Mouse (Mus musculus) CD4-positive naive resting alpha-beta T cell, adult 76 days (primary cell): ENCODE measurements around the gene Sfpq. TPM values are rescaled to one million over a fixed set of nuclear protein-coding genes. Genes with fewer than 3 reads are reported as not detected.

Experiments
- total RNA-seq: library from RNA; stranded (reverse); gene quantifications from one replicate; pipeline ENCODE4 v1.2.4, GENCODE M21; 2023

Gene Sfpq
- total RNA-seq, result 881 TPM

DNA sequence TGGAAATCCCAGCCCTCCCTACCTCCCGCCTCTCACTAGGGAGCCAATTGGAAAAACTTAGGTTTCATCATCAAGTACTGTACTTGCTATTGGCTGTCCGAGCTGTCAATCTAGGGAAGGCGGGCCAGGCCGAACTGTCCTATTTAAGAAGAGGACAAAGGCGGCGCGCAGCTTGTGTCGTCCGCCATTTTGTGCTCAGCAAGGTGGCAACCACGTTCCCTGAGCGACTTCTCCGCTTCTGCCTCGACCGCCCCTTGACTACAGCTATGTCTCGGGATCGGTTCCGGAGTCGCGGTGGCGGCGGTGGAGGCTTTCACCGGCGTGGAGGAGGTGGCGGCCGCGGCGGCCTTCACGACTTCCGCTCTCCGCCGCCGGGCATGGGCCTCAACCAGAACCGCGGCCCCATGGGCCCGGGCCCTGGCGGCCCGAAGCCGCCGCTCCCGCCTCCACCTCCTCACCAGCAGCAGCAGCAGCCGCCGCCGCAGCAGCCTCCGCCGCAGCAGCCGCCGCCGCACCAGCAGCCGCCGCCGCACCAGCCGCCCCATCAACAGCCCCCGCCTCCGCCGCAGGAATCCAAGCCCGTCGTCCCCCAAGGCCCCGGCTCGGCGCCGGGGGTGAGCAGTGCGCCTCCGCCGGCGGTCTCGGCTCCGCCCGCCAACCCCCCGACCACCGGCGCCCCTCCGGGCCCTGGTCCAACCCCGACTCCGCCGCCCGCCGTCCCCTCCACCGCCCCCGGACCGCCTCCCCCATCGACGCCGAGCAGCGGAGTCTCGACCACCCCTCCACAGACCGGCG is at the start of gene Sfpq:
TSS of gene Sfpq (plus strand) at position 174 of the 795 bp plus-strand sequence.

DNA sequence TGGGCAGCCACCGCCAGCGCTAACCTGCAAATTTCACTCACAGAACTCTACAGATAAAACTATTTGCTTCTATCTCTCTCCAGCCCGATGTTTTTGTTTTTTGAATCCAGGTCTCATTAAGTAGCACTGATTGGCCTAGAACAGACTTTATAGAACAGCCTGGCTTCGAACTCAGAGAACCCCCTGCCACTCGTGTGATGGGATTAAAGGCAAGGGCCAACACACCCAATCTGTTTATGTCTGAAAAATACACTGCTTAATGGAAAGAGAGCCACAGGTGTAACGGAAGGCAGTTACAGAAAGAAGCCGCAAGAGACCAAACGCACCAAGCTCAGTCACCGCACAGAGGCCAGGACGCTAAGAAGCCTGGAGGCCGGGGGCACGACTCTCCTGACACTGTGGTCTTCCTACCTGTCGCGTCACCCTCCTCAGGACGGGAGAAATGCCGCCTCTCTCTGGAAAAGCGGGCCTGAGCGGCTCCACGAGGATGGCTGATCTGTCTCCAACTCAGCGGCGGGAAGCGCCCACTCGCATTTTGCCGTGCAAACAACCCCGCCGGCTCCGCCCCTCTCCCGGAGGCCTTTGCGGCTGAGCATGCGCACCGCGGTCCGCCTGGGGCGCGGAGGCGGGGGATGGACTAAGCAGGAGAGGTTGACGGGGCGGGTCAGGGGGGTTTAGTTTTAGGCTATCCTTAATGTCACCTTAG is 39.6 kb downstream of the Sfpq start, which contains the start of gene Zmym1:
TSS of gene Zmym1 (minus strand) at position 568 of the 706 bp plus-strand sequence.

GRCm38 (mm10) chr4:127076875-127077548 is 55.9 kb downstream of the Sfpq start, which contains the start of gene Zmym6:
Gene Zmym6, plus strand, starts transcription at chr4:127077383.

Other genes starting within 250 kb of the Sfpq start
- gene Zmym4, start 53.2 kb upstream of the Sfpq start, total RNA-seq, result 45.2 TPM
- 26.8 TPM for gene Zmym1, start 39.8 kb downstream of the Sfpq start, total RNA-seq
- 25.2 TPM for gene Zmym6, start 56.1 kb downstream of the Sfpq start, total RNA-seq
- gene Tmem35b, start 102.4 kb downstream of the Sfpq start, total RNA-seq, result 3.6 TPM
- gene Dlgap3, start 147.9 kb downstream of the Sfpq start, total RNA-seq, result 0.56 TPM
- 15.3 TPM for gene Smim12, start 222.5 kb downstream of the Sfpq start, total RNA-seq